ENCODE assay signal across 18 mouse cellular contexts in the genomic region with DNA sequence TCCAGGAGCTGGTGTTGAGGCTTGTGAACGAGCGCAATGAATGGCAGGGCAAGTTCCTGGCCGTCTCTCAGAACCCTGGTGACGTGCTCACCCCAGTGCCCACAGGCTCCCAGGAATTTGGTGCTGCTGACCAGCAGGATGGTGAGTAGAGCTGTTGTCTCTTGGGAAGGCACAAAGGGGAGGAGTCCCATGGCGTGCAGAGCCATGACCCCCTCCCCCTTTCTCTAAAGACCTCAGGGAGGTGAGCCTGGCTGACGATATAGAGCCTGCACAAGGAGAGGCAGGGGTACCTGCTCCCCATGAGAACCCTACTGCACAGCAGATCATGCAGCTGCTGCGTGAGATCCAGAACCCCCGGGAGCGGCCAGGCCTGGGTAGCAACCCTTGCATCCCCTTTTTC. TPM values are rescaled to one million over a fixed set of nuclear protein-coding genes. Genes with fewer than 3 reads are reported as not detected.
A peak's percentile ranks its signal among the peaks of the same experiment; 100 is the strongest.
DNase-seq lines count a peak whose midpoint lies in the region; ATAC-seq and TF ChIP-seq lines count a peak whose summit lies in the region.
"Had no signal": no experiment of that assay in that cellular context is flagged by ENCODE, and none has a peak within 500 bp of the region (broad histone marks: within the 10 kb centered on the region; RNA-seq: fewer than 3 reads in every experiment).

No protein-coding gene starts in this region.

- ATAC-seq in intestine, postnatal 0 days: no peak
- no peak for ATAC-seq in intestine, embryonic 16.5 days
- ATAC-seq in limb, embryonic 11.5 days (ENCODE audit: insufficient number of reproducible peaks, low FRiP score, low TSS enrichment, low read depth): no peak
- ATAC-seq in liver, embryonic 12.5 days: no peak
- ATAC-seq: forebrain, embryonic 14.5 days; intestine, embryonic 15.5 days had no signal

- no peak for TF ChIP-seq CTCF in intestine, postnatal 0 days (IDR thresholded peaks at IDR 0.05; ENCODE audit: low read depth)

- H3K9me3 ChIP-seq in intestine, postnatal 0 days (ENCODE audit: control insufficient read depth): no peaks in the 10 kb centered on the region
- H3K9me3 ChIP-seq in intestine, embryonic 16.5 days (ENCODE audit: control insufficient read depth, low read length): no peaks in the 10 kb centered on the region
- no peaks in the 10 kb centered on the region for H3K9me3 ChIP-seq in limb, embryonic 11.5 days (ENCODE audit: control insufficient read depth, low read length)
- H3K9me3 ChIP-seq in liver, embryonic 12.5 days (replicated peaks): no peaks in the 10 kb centered on the region
- H3K9me3 ChIP-seq: heart, embryonic 15.5 days; hindbrain, embryonic 10.5 days; intestine, embryonic 15.5 days had no signal

- WGBS in intestine, postnatal 0 days: 84% methylated on average over 9 of the region's 9 CpGs
- WGBS in intestine, embryonic 16.5 days: 80% methylated on average over 9 of the region's 9 CpGs
- WGBS in limb, embryonic 11.5 days: 90% methylated on average over 9 of the region's 9 CpGs
- WGBS in liver, embryonic 12.5 days (ENCODE audit: insufficient replicate concordance): 83% methylated on average over 9 of the region's 9 CpGs

- no peak overlapping the region for H3K4me2 ChIP-seq in intestine, postnatal 0 days (replicated peaks; ENCODE audit: low read depth)
- H3K4me2 ChIP-seq in intestine, embryonic 16.5 days (ENCODE audit: low read depth, low read length): no peak overlapping the region
- H3K4me2 ChIP-seq in limb, embryonic 11.5 days (ENCODE audit: low read depth, severe bottlenecking): no peak overlapping the region
- H3K4me2 ChIP-seq in liver, embryonic 12.5 days: no peak overlapping the region
- H3K4me2 ChIP-seq: heart, embryonic 11.5 days; heart, embryonic 15.5 days; hindbrain, embryonic 14.5 days; intestine, embryonic 15.5 days had no signal

- no peaks in the 10 kb centered on the region for H3K4me1 ChIP-seq in intestine, postnatal 0 days (replicated peaks; ENCODE audit: control insufficient read depth, insufficient read depth, low read length)
- peaks cover 4% of the 10 kb centered on the region; the same call in 1 of the 2 replicates for H3K4me1 ChIP-seq in intestine, embryonic 16.5 days (ENCODE audit: control insufficient read depth, insufficient read depth, low read length)
- H3K4me1 ChIP-seq in limb, embryonic 11.5 days (ENCODE audit: control insufficient read depth, insufficient read depth, low read length): peaks cover 17% of the 10 kb centered on the region
- H3K4me1 ChIP-seq in liver, embryonic 12.5 days: 0 out of 2 replicates have a peak, but pooled peaks cover 2% of the 10 kb centered on the region

- H3K9ac ChIP-seq in intestine, postnatal 0 days (ENCODE audit: low read depth, low read length): no peak overlapping the region
- H3K9ac ChIP-seq in intestine, embryonic 16.5 days (ENCODE audit: low read depth, low read length): no peak overlapping the region
- peak overlapping the region; percentile 34; the same call in 1 of the 2 replicates for H3K9ac ChIP-seq in limb, embryonic 11.5 days (ENCODE audit: low read length)
- H3K9ac ChIP-seq in liver, embryonic 12.5 days: no peak overlapping the region
- H3K9ac ChIP-seq: heart, embryonic 15.5 days; hindbrain, embryonic 14.5 days; intestine, embryonic 15.5 days had no signal

- DNase-seq in cerebellum, adult 9-11 months: peak; percentile 59
- no peak for DNase-seq in cerebellum, adult 11 months
- peak; percentile 21 to 36 for DNase-seq in right cerebral cortex, postnatal 10 days (ENCODE audit: low spot score in 2 of 2)
- no peak for DNase-seq in right cerebral cortex, postnatal 4 days
- DNase-seq in limb, embryonic 11.5 days (ENCODE audit: low spot score): no peak
- DNase-seq: adrenal gland, adult 8-10 months; adrenal gland, postnatal 36 days; gastrocnemius, postnatal 36 days; heart, adult 18-20 months had no signal

- H3K27ac ChIP-seq in intestine, postnatal 0 days (ENCODE audit: low read depth, low read length): 0 out of 2 replicates have a peak overlapping the region, but pooled peaks have one; percentile 7
- H3K27ac ChIP-seq in intestine, embryonic 16.5 days (ENCODE audit: low read length): no peak overlapping the region
- no peak overlapping the region for H3K27ac ChIP-seq in limb, embryonic 11.5 days (replicated peaks; ENCODE audit: low read depth, low read length)
- H3K27ac ChIP-seq in liver, embryonic 12.5 days: no peak overlapping the region
- H3K27ac ChIP-seq: heart, embryonic 15.5 days; hindbrain, embryonic 10.5 days; hindbrain, embryonic 14.5 days; intestine, embryonic 15.5 days had no signal

- no peaks in the 10 kb centered on the region for H3K27me3 ChIP-seq in intestine, postnatal 0 days (replicated peaks; ENCODE audit: control insufficient read depth, insufficient read depth, low read length)
- H3K27me3 ChIP-seq in intestine, embryonic 16.5 days (replicated peaks; ENCODE audit: control insufficient read depth, insufficient read depth, low read length): no peaks in the 10 kb centered on the region
- no peaks in the 10 kb centered on the region for H3K27me3 ChIP-seq in limb, embryonic 11.5 days (ENCODE audit: control insufficient read depth, insufficient read depth, low read length)
- peaks cover 16% of the 10 kb centered on the region for H3K27me3 ChIP-seq in liver, embryonic 12.5 days (replicated peaks)
- H3K27me3 ChIP-seq: heart, embryonic 15.5 days; intestine, embryonic 15.5 days had no signal

- H3K36me3 ChIP-seq in intestine, postnatal 0 days (ENCODE audit: control insufficient read depth, insufficient read depth): peaks cover 93% of the 10 kb centered on the region
- H3K36me3 ChIP-seq in intestine, embryonic 16.5 days (ENCODE audit: control insufficient read depth, insufficient read depth, low read length): peaks cover 19% of the 10 kb centered on the region
- H3K36me3 ChIP-seq in limb, embryonic 11.5 days (ENCODE audit: control insufficient read depth, insufficient read depth, low read length): peaks cover 27% of the 10 kb centered on the region
- peaks cover 71% of the 10 kb centered on the region for H3K36me3 ChIP-seq in liver, embryonic 12.5 days

- no peak overlapping the region for H3K4me3 ChIP-seq in intestine, postnatal 0 days (ENCODE audit: low read depth, low read length)
- no peak overlapping the region for H3K4me3 ChIP-seq in intestine, embryonic 16.5 days (ENCODE audit: low read length)
- H3K4me3 ChIP-seq in limb, embryonic 11.5 days (ENCODE audit: low read depth, low read length): no peak overlapping the region
- H3K4me3 ChIP-seq in liver, embryonic 12.5 days: no peak overlapping the region
- H3K4me3 ChIP-seq: heart, embryonic 15.5 days; hindbrain, embryonic 10.5 days; intestine, embryonic 15.5 days had no signal

RNA-seq across cellular contexts. Expression of a gene that starts 18.3 kb away (rescaled TPM):
- 255 and 271 TPM in 2 replicates for polyA plus RNA-seq in intestine, postnatal 0 days (2015; fragmentation: Nextera tagmentation; extraction: Ambion mirVana)
- polyA plus RNA-seq in intestine, embryonic 16.5 days (2015; fragmentation: Nextera tagmentation; extraction: Ambion mirVana): 342 and 377 TPM in 2 replicates
- 272 and 354 TPM in 2 replicates for polyA plus RNA-seq in limb, embryonic 11.5 days (2014; fragmentation: Nextera tagmentation; extraction: Ambion mirVana)
- polyA plus RNA-seq in liver, embryonic 12.5 days (2016; fragmentation: Nextera tagmentation; extraction: Ambion mirVana): 214 and 218 TPM in 2 replicates

RNA-seq across cellular contexts. Expression of a gene that starts 19.0 kb away (rescaled TPM):
- 15.2 and 18.1 TPM in 2 replicates for polyA plus RNA-seq in intestine, postnatal 0 days (2015; fragmentation: Nextera tagmentation; extraction: Ambion mirVana)
- polyA plus RNA-seq in intestine, embryonic 16.5 days (2015; fragmentation: Nextera tagmentation; extraction: Ambion mirVana): 21.5 and 21.6 TPM in 2 replicates
- polyA plus RNA-seq in limb, embryonic 11.5 days (2014; fragmentation: Nextera tagmentation; extraction: Ambion mirVana): 18.1 and 18.9 TPM in 2 replicates
- 13.0 and 14.4 TPM in 2 replicates for polyA plus RNA-seq in liver, embryonic 12.5 days (2016; fragmentation: Nextera tagmentation; extraction: Ambion mirVana)

RNA-seq across cellular contexts. Expression of a gene that starts 46.0 kb away (rescaled TPM):
- polyA plus RNA-seq in intestine, postnatal 0 days (2015; fragmentation: Nextera tagmentation; extraction: Ambion mirVana): 20.1 and 20.7 TPM in 2 replicates
- polyA plus RNA-seq in intestine, embryonic 16.5 days (2015; fragmentation: Nextera tagmentation; extraction: Ambion mirVana): 47.1 and 51.4 TPM in 2 replicates
- polyA plus RNA-seq in limb, embryonic 11.5 days (2014; fragmentation: Nextera tagmentation; extraction: Ambion mirVana): 52.2 and 67.8 TPM in 2 replicates
- polyA plus RNA-seq in liver, embryonic 12.5 days (2016; fragmentation: Nextera tagmentation; extraction: Ambion mirVana): 24.8 and 27.1 TPM in 2 replicates

RNA-seq across cellular contexts. Expression of a gene that starts 46.2 kb away (rescaled TPM):
- 74.1 and 80.0 TPM in 2 replicates for polyA plus RNA-seq in intestine, postnatal 0 days (2015; fragmentation: Nextera tagmentation; extraction: Ambion mirVana)
- 72.4 and 74.4 TPM in 2 replicates for polyA plus RNA-seq in intestine, embryonic 16.5 days (2015; fragmentation: Nextera tagmentation; extraction: Ambion mirVana)
- polyA plus RNA-seq in limb, embryonic 11.5 days (2014; fragmentation: Nextera tagmentation; extraction: Ambion mirVana): 58.6 and 61.5 TPM in 2 replicates
- 39.9 and 42.0 TPM in 2 replicates for polyA plus RNA-seq in liver, embryonic 12.5 days (2016; fragmentation: Nextera tagmentation; extraction: Ambion mirVana)

RNA-seq across cellular contexts. Expression of a gene that starts 47.0 kb away (rescaled TPM):
- 23.5 and 30.0 TPM in 2 replicates for polyA plus RNA-seq in intestine, postnatal 0 days (2015; fragmentation: Nextera tagmentation; extraction: Ambion mirVana)
- polyA plus RNA-seq in intestine, embryonic 16.5 days (2015; fragmentation: Nextera tagmentation; extraction: Ambion mirVana): 11.8 and 12.5 TPM in 2 replicates
- 36.1 and 39.9 TPM in 2 replicates for polyA plus RNA-seq in limb, embryonic 11.5 days (2014; fragmentation: Nextera tagmentation; extraction: Ambion mirVana)
- 2.4 and 3.1 TPM in 2 replicates for polyA plus RNA-seq in liver, embryonic 12.5 days (2016; fragmentation: Nextera tagmentation; extraction: Ambion mirVana)

Comparison
In these comparisons a context has a peak if more than half of its experiments do, and no peak if none do; other contexts are left out.
1. DNase-seq: peak in cerebellum, adult 9-11 months (single experiment) and right cerebral cortex, postnatal 10 days (2 of 2); none in cerebellum, adult 11 months (single experiment), right cerebral cortex, postnatal 4 days (single experiment) and limb, embryonic 11.5 days (single experiment).